Mouse (Mus musculus): ENCODE measurements around the gene Cdk5rap3. TPM values are rescaled to one million over a fixed set of nuclear protein-coding genes. Genes with fewer than 3 reads are reported as not detected.

Gene Cdk5rap3
- polyA plus RNA-seq, 1 experiment, result 95.5 TPM

DNA sequence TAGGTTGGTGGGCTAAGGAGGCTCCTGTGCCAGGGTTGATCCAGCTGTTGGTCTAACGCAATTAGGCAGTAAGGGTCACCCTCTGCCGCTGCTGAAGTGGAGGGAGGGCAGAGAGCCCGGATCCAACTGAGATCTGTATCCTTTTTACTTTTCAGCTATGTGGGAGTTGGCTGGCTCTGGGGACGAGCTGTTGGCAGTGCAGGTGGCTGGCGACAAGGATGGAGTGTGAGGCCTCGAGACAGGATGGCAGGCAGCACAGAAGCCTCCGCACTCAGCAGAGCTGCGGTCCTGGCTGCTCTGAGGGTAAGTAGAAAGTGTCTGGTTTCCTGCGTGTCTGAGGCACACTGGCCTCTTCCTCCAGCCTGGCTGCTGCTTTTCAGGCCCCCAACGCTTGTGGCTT is 36.1 kb upstream of the Cdk5rap3 start:
- H3K4me1 ChIP-seq (replicated peaks; ENCODE audit: control insufficient read depth, insufficient read depth, low read length), result peaks cover 39% of the 10 kb centered on the region
- H3K4me3 ChIP-seq (ENCODE audit: control insufficient read depth, insufficient read depth, low read length), result no peak overlapping the region
- no peak for DNase-seq
- H3K27me3 ChIP-seq (ENCODE audit: control insufficient read depth, insufficient read depth, low read length), result no peaks in the 10 kb centered on the region
- peaks cover 34% of the 10 kb centered on the region for H3K36me3 ChIP-seq (ENCODE audit: control insufficient read depth, insufficient read depth, low read length)
- 34% methylated on average over 10 of the region's 10 CpGs for WGBS
- TF ChIP-seq CTCF (IDR thresholded peaks at IDR 0.05; ENCODE audit: borderline replicate concordance, control insufficient read depth, extremely low read depth, insufficient read depth, low read length, poor library complexity) (no peak), POLR2A (IDR thresholded peaks at IDR 0.05; ENCODE audit: control insufficient read depth, extremely low read depth, insufficient read depth, low read length, poor library complexity) (no peak)
- H3K27ac ChIP-seq (ENCODE audit: control insufficient read depth, insufficient read depth, low read length), result peak overlapping the region; percentile 76

DNA sequence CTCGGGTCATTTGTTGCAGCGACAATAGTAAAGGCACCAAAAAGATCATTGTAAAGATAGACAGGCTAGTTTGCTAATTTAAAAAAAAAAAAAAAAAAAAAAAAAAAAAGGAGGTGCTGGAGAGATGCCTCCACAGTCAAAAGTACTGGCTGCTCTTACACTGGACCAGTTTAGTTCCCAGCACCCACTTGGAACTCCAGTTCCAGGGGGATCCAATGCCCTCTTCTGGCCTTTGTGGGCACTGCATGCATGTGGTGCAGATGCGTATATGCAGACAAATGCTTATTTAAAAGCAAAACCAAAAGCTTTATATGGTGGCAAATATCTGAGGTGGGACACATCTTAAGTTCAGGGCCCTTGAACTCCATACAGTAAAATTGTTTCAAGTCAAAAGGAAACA is 34.5 kb upstream of the Cdk5rap3 start:
- no peak overlapping the region for H3K27ac ChIP-seq (ENCODE audit: control insufficient read depth, insufficient read depth, low read length)
- no peak for DNase-seq
- H3K36me3 ChIP-seq (ENCODE audit: control insufficient read depth, insufficient read depth, low read length), result peaks cover 21% of the 10 kb centered on the region
- TF ChIP-seq POLR2A (IDR thresholded peaks at IDR 0.05; ENCODE audit: control insufficient read depth, extremely low read depth, insufficient read depth, low read length, poor library complexity), result no peak
- no peak for TF ChIP-seq CTCF (IDR thresholded peaks at IDR 0.05; ENCODE audit: borderline replicate concordance, control insufficient read depth, extremely low read depth, insufficient read depth, low read length, poor library complexity)
- H3K4me3 ChIP-seq (ENCODE audit: control insufficient read depth, insufficient read depth, low read length), result no peak overlapping the region
- no peaks in the 10 kb centered on the region for H3K27me3 ChIP-seq (ENCODE audit: control insufficient read depth, insufficient read depth, low read length)
- H3K4me1 ChIP-seq (replicated peaks; ENCODE audit: control insufficient read depth, insufficient read depth, low read length), result peaks cover 31% of the 10 kb centered on the region
- WGBS, result 96% methylated on average over 3 of the region's 3 CpGs

DNA sequence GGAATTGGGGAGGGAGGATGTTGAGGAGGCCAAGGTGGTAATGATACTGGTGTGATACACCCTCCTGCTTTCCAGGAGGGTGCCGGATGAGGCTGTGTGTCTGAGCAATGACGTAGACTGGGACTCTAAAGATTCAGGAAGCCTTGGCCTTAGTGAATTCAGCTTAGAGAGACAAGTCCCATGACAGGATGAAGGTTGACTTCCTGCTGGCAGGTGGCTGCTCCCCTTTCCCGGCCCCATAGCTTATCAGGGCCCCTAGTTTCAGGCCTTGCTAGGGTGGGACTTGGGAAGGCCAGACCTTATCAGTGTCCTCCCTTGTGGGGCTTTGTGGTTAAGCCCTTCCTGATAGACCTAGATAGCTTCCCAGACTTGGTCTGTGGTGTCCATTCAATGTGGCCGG is 31.6 kb upstream of the Cdk5rap3 start:
- no peak overlapping the region for H3K27ac ChIP-seq (ENCODE audit: control insufficient read depth, insufficient read depth, low read length)
- peaks cover 41% of the 10 kb centered on the region for H3K4me1 ChIP-seq (replicated peaks; ENCODE audit: control insufficient read depth, insufficient read depth, low read length)
- H3K36me3 ChIP-seq (ENCODE audit: control insufficient read depth, insufficient read depth, low read length), result no peaks in the 10 kb centered on the region
- no peak for TF ChIP-seq CTCF (IDR thresholded peaks at IDR 0.05; ENCODE audit: borderline replicate concordance, control insufficient read depth, extremely low read depth, insufficient read depth, low read length, poor library complexity)
- TF ChIP-seq POLR2A (IDR thresholded peaks at IDR 0.05; ENCODE audit: control insufficient read depth, extremely low read depth, insufficient read depth, low read length, poor library complexity), result no peak
- no peaks in the 10 kb centered on the region for H3K27me3 ChIP-seq (ENCODE audit: control insufficient read depth, insufficient read depth, low read length)
- WGBS, result 57% methylated on average over 4 of the region's 4 CpGs
- H3K4me3 ChIP-seq (ENCODE audit: control insufficient read depth, insufficient read depth, low read length), result no peak overlapping the region
- no peak for DNase-seq

DNA sequence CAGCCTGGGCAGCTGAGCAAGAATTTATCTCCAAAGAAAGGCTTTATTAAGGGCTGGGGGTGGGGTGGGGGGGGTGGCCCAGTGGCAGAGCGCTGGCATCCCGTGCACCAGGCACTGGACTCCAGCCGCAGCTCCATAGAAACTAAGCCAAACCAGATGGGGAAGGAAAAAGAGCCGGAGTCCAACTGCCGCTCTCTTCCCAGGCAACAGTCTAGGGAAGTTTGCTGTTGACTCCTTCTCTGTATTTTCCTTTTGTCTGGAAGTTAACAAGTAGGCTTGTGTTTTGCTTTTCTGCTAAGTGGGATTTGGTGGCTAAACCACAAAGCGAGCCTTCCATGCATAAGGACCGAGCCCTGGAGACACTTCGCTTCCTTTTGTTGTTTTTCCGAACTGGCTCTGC is 30.2 kb upstream of the Cdk5rap3 start:
- Histone ChIP-seq H3K4me1 (replicated peaks; ENCODE audit: control insufficient read depth, insufficient read depth, low read length) (peaks cover 27% of the 10 kb centered on the region), H3K4me3 (ENCODE audit: control insufficient read depth, insufficient read depth, low read length) (no peak overlapping the region), H3K36me3 (ENCODE audit: control insufficient read depth, insufficient read depth, low read length) (no peaks in the 10 kb centered on the region), H3K27me3 (ENCODE audit: control insufficient read depth, insufficient read depth, low read length) (no peaks in the 10 kb centered on the region), H3K27ac (ENCODE audit: control insufficient read depth, insufficient read depth, low read length) (no peak overlapping the region)
- DNase-seq, result no peak
- WGBS, result 97% methylated on average over 9 of the region's 9 CpGs
- TF ChIP-seq POLR2A (IDR thresholded peaks at IDR 0.05; ENCODE audit: control insufficient read depth, extremely low read depth, insufficient read depth, low read length, poor library complexity) (no peak), CTCF (IDR thresholded peaks at IDR 0.05; ENCODE audit: borderline replicate concordance, control insufficient read depth, extremely low read depth, insufficient read depth, low read length, poor library complexity) (no peak)

DNA sequence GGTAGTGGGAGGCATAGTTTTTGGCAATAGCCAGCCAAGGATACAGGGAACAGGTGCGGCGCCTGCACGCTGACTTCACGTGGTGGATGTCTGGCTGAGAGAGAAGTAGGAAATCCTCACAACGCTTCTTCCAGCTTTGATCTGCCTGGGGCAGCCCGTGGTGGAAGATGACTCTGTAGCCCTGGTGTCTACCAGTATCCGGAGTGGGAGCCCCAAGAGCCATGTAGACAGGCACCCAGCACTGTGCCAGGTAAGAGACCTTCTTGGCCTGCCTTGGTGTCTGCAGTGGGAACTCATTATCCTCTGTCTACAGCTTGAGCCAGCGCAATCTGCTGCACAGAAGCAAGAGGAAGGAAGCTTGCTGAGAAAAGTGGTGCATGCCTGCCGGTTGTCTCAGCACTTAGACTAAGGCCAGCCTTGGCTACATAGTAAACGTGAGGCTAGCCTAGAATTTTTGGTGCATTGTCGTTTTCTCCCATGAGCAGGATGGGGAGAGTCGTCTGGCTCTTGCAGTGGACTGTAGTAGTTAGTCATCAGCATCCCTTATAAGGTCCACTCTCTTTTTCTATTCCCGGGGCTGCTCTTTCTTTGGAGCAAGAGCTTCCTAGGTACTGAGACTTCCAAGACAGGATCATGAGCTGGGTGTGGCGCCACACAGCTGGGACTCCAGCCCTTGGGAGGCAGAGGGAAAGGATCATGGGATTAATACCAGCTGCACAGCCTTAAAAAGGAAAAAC is 28.7 kb upstream of the Cdk5rap3 start:
- 21% methylated on average over 14 of the region's 14 CpGs for WGBS
- Histone ChIP-seq H3K27ac (ENCODE audit: control insufficient read depth, insufficient read depth, low read length) (peak overlapping the region; percentile 42; the same call in 1 of the 2 replicates), H3K27me3 (ENCODE audit: control insufficient read depth, insufficient read depth, low read length) (no peaks in the 10 kb centered on the region), H3K4me3 (ENCODE audit: control insufficient read depth, insufficient read depth, low read length) (peak overlapping the region; percentile 34), H3K36me3 (ENCODE audit: control insufficient read depth, insufficient read depth, low read length) (no peaks in the 10 kb centered on the region), H3K4me1 (replicated peaks; ENCODE audit: control insufficient read depth, insufficient read depth, low read length) (peaks cover 23% of the 10 kb centered on the region)
- DNase-seq, result no peak
- TF ChIP-seq POLR2A (IDR thresholded peaks at IDR 0.05; ENCODE audit: control insufficient read depth, extremely low read depth, insufficient read depth, low read length, poor library complexity) (no peak), CTCF (IDR thresholded peaks at IDR 0.05; ENCODE audit: borderline replicate concordance, control insufficient read depth, extremely low read depth, insufficient read depth, low read length, poor library complexity) (no peak)

DNA sequence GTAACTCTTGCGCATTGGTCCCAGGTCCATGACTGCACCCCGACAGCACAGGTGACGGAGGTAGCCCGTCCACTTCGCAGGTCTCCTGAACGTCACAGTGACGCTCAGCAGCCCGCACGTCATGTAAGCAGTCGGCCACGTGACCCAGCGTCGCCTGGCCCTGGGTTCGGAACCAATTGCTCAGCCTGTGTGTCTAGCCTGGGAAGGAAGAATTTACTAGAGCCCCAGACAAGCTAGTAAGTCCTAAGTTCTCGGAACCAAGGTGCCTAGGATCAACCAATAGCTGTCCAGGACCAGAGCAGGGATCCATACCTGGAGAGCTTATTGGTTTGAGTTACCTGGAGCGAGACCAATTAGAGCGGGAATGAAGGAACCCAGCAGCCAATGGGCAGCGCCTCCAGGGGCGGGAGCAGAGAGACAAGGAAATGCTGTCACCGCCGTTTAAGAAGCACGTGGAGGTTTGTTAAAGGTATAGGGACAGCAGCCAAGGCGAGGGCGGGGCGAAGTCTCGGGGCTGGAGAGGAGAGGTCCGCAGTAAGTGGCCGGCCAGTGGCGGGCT is 27.5 kb upstream of the Cdk5rap3 start, which contains the start of gene Pnpo:
Gene Pnpo (minus strand): TSS at position 241 of the 559 bp plus-strand sequence.
- H3K27ac ChIP-seq (ENCODE audit: control insufficient read depth, insufficient read depth, low read length), result peak within 1 kb of the TSS; percentile 42; the same call in 1 of the 2 replicates
- no peaks in the 10 kb centered on the region for H3K36me3 ChIP-seq (ENCODE audit: control insufficient read depth, insufficient read depth, low read length)
- H3K27me3 ChIP-seq (ENCODE audit: control insufficient read depth, insufficient read depth, low read length), result no peaks in the 10 kb centered on the region
- no peak; the same call in 1 of the 2 replicates for TF ChIP-seq CTCF (IDR thresholded peaks at IDR 0.05; ENCODE audit: borderline replicate concordance, control insufficient read depth, extremely low read depth, insufficient read depth, low read length, poor library complexity)
- TF ChIP-seq POLR2A (IDR thresholded peaks at IDR 0.05; ENCODE audit: control insufficient read depth, extremely low read depth, insufficient read depth, low read length, poor library complexity), result peak; percentile 28; the same call in 1 of the 2 replicates
- H3K4me3 ChIP-seq (ENCODE audit: control insufficient read depth, insufficient read depth, low read length), result peak within 1 kb of the TSS; percentile 91
- DNase-seq, result peak; percentile 92
- H3K4me1 ChIP-seq (replicated peaks; ENCODE audit: control insufficient read depth, insufficient read depth, low read length), result peaks cover 23% of the 10 kb centered on the region
- WGBS, result 1% methylated on average over 29 of the region's 29 CpGs
